Mouse (Mus musculus): ENCODE data around the gene Rnf168. TPM values are rescaled to one million over a fixed set of nuclear protein-coding genes. Genes with fewer than 3 reads are reported as not detected.
A peak's percentile ranks its signal among the peaks of the same experiment; 100 is the strongest.
"Not testable (repeated sequence)": the region's sequence is repeated elsewhere in the genome, so short reads cannot be mapped to it uniquely, and the experiment has no call there.

The Rnf168 gene
- 19.7 and 20.8 TPM in 2 replicates for polyA plus RNA-seq (2014; fragmentation: Nextera tagmentation; extraction: Ambion mirVana)

DNA sequence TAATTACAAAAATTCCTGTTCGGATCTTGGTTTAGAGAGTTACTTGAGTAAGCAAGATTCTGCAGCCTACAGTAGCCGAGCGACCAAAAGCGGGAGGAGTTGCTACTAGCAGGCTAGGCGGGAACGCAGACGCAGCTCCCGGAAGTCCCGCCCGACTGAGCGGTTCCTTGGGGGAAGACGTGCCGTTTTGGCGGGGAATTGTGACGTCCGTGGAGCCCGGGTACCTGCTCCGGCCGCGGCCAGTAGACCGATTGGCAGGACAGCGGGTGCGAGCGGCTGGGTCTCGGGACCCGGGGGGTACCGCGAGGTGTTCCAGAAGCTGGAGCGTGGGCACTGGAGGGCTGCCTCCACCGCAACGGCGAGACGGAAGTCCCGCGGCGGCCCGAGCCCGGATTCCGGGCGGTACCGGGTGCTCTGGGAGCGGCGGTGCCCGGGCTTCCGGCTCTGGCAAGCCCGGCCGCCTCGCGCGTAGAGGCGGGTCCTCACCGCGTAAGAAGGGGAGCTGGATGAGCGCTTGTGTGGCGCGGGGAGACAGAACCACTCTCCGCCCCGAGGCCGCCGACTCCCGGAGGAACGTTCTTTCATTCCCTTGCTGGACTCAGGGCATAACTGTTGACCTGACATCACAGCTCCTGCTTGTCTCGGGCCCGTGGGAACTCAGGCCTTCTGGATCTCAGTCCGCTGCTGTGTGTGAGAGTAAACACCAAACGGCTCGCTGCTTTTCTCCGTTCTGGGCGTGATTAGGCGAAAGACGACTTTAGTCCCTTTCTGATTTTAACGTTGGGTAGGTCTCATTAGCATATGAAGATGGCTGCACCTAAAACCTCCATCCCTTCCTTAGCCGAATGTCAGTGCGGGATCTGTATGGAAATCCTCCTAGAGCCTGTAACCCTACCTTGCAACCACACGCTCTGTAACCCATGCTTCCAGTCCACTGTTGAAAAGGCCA lies at the start of gene Rnf168:
Gene Rnf168 (plus strand): TSS at position 152 of the 949 bp plus-strand sequence.
- Histone ChIP-seq H3K36me3 (ENCODE audit: control insufficient read depth, insufficient read depth, low read length) (peaks cover 12% of the 10 kb centered on the region), H3K4me3 (ENCODE audit: low read depth, low read length) (peak within 1 kb of the TSS; percentile 77), H3K4me1 (replicated peaks; ENCODE audit: control insufficient read depth, insufficient read depth, low read length) (peaks cover 13% of the 10 kb centered on the region; the same call in 1 of the 2 replicates), H3K27me3 (replicated peaks; ENCODE audit: control insufficient read depth, insufficient read depth, low read length) (no peaks in the 10 kb centered on the region), H3K27ac (ENCODE audit: low read depth, low read length) (peak within 1 kb of the TSS; percentile 98), H3K9me3 (ENCODE audit: control insufficient read depth, low read length) (peaks cover 7% of the 10 kb centered on the region; the same call in 1 of the 2 replicates), H3K4me2 (peak within 1 kb of the TSS; percentile 72), H3K9ac (ENCODE audit: low read depth, low read length) (peak within 1 kb of the TSS; percentile 96)
- peak; percentile 94 for ATAC-seq (replicated peaks; ENCODE audit: low FRiP score)
- DNase-seq (ENCODE audit: low spot score) = peak; percentile 91
- under 1% methylated on average over 75 of the region's 75 CpGs for whole genome bisulfite sequencing

DNA sequence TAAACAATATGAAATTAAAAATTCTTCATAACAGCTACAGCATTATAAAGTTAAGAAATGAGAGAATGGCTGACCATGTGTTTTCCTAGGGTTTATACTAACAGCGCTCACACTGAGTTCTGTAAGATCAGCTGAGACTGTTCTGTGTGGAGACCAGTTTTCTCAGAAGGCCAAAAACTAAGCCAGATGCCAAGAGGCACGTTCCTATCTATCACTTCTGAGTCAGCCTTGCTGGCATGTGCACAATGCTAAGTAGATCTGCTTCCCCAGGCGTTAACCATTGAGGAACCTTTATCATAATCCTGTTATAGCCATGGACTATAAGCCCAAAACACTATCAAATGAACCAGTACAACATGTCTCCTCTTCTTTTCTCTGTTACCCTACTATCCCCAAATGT lies 45.2 kb upstream of the Rnf168 start:
- not testable (repeated sequence) for H3K36me3 ChIP-seq (ENCODE audit: control insufficient read depth, insufficient read depth, low read length); ATAC-seq (replicated peaks; ENCODE audit: low FRiP score); H3K4me2 ChIP-seq; H3K9me3 ChIP-seq (ENCODE audit: control insufficient read depth, low read length); H3K9ac ChIP-seq (ENCODE audit: low read depth, low read length); H3K4me3 ChIP-seq (ENCODE audit: low read depth, low read length); H3K4me1 ChIP-seq (replicated peaks; ENCODE audit: control insufficient read depth, insufficient read depth, low read length); H3K27ac ChIP-seq (ENCODE audit: low read depth, low read length); DNase-seq (ENCODE audit: low spot score); H3K27me3 ChIP-seq (replicated peaks; ENCODE audit: control insufficient read depth, insufficient read depth, low read length)
- 80% methylated on average over 3 of the region's 3 CpGs for WGBS

DNA sequence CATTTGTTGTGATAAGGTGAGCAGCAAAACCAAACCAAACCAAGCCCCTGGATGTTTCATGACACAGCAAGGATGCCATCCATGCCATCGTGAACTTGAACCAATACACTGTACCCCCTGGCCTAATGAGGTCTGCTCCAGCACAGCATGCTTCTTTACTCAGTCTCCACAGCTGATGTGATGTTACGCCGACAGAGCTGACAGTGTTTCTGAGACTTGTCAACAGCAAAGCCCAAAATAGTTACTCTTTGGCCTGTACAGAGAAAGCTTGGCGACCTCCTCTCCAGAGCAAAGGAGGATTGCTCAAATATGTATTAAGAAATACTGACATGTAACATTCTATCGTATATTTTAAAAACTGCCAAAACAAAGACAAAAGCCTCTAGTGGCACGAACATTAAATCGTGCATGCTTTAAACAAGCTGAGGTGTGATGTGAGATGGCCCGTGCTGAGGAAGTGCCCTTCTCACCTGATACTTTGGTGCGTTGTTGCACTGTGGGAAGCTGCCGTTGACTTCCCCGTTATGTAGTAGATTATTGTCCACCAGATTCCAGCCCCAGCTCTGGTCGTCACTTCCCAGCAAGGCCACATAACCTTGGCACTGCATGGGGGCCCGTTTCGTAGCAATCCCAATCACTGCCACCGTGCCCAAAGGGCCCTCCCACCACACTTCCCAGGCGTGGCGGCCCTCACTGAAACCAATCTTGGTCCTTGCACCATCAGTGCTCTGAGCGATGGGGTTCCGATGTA lies 39.2 kb upstream of the Rnf168 start:
- Histone ChIP-seq H3K27ac (ENCODE audit: low read depth, low read length) (no peak overlapping the region), H3K4me2 (no peak overlapping the region), H3K9ac (ENCODE audit: low read depth, low read length) (no peak overlapping the region), H3K9me3 (ENCODE audit: control insufficient read depth, low read length) (no peaks in the 10 kb centered on the region), H3K4me1 (replicated peaks; ENCODE audit: control insufficient read depth, insufficient read depth, low read length) (no peaks in the 10 kb centered on the region), H3K27me3 (replicated peaks; ENCODE audit: control insufficient read depth, insufficient read depth, low read length) (no peaks in the 10 kb centered on the region), H3K36me3 (ENCODE audit: control insufficient read depth, insufficient read depth, low read length) (peaks cover 9% of the 10 kb centered on the region; the same call in 1 of the 2 replicates), H3K4me3 (ENCODE audit: low read depth, low read length) (no peak overlapping the region)
- ATAC-seq (replicated peaks; ENCODE audit: low FRiP score) (no peak), DNase-seq (ENCODE audit: low spot score) (no peak)
- 90% methylated on average over 19 of the region's 19 CpGs for WGBS

DNA sequence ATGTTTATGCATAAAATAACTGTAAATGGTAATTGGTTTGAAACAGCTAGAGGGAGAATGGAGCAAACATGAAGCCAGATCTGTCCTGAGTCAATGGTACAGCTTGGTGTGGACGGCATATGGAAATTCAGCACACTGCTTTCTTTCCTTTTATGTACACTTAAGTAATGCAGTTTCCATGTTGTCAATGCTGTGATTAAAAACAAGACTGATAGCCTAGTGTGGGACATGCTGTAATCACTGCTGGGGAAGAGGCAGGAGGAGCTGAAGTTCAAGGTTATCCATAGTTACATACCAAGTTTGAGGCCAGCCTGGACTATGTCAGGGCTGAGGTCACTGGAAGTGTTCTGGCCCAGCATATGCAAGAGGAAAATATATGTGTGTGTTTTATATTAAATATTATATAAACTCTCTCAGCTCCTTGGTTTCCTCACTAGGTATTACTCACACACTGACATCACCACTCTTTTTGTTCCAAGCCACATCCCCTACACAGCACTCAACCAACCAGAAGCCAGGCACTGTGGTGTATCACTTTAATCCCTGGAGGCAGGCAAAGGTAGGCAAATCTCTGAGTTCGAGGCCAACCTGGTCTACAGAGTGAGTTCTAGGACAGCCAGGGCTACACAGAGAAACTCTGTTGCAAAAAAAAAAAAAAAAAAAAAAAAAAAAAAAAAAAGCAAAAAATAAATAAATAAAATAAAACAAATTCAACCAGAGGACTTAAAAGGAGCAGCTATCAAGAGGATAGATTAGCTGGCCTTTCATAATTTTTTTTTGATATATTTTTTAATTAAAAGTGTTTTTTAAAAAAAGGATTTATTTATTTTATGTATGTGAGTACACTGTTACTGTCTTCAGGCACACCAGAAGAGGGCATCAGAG lies 37.6 kb upstream of the Rnf168 start:
- H3K36me3 ChIP-seq (ENCODE audit: control insufficient read depth, insufficient read depth, low read length) = peaks cover 9% of the 10 kb centered on the region; the same call in 1 of the 2 replicates
- DNase-seq (ENCODE audit: low spot score) = no peak
- no peaks in the 10 kb centered on the region for H3K27me3 ChIP-seq (replicated peaks; ENCODE audit: control insufficient read depth, insufficient read depth, low read length)

DNA sequence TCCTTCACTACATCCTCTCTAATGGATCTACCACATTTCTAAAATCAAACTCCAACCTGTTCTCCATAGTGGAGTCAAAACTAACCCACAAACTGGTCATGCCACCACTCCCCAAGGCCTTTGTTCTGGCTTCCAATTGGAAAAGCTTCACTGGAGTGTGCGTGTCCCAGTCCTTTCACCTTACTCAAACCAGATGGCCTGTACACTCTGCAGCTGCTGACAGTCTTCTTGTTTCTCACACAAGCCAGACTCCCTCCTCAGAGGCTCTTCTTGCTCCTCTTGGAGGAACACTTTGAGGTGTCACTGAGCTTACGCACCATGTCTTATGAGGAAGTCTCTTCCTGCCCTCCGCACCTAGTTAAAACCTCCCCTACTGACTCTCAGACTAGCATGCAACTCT lies 33.4 kb upstream of the Rnf168 start:
- peaks cover 3% of the 10 kb centered on the region; the same call in 1 of the 2 replicates for H3K4me1 ChIP-seq (replicated peaks; ENCODE audit: control insufficient read depth, insufficient read depth, low read length)
- no peaks in the 10 kb centered on the region for H3K9me3 ChIP-seq (ENCODE audit: control insufficient read depth, low read length)
- no peaks in the 10 kb centered on the region for H3K27me3 ChIP-seq (replicated peaks; ENCODE audit: control insufficient read depth, insufficient read depth, low read length)
- H3K36me3 ChIP-seq (ENCODE audit: control insufficient read depth, insufficient read depth, low read length) = no peaks in the 10 kb centered on the region
- 82% methylated on average over 3 of the region's 3 CpGs for WGBS
- no peak overlapping the region for H3K4me3 ChIP-seq (ENCODE audit: low read depth, low read length)
- no peak for DNase-seq (ENCODE audit: low spot score)
- no peak overlapping the region for H3K9ac ChIP-seq (ENCODE audit: low read depth, low read length)
- H3K27ac ChIP-seq (ENCODE audit: low read depth, low read length) = no peak overlapping the region
- ATAC-seq (replicated peaks; ENCODE audit: low FRiP score) = no peak
- H3K4me2 ChIP-seq = peak overlapping the region; percentile 13; the same call in 1 of the 2 replicates

More for the DNA sequence above, 37.6 kb upstream of the Rnf168 start:
- ATAC-seq (replicated peaks; ENCODE audit: low FRiP score) = no peak
- no peaks in the 10 kb centered on the region for H3K9me3 ChIP-seq (ENCODE audit: control insufficient read depth, low read length)
- no peak overlapping the region for H3K4me2 ChIP-seq
- WGBS = 84% methylated on average over 2 of the region's 2 CpGs
- H3K4me3 ChIP-seq (ENCODE audit: low read depth, low read length) = no peak overlapping the region
- no peak overlapping the region for H3K27ac ChIP-seq (ENCODE audit: low read depth, low read length)
- no peaks in the 10 kb centered on the region; the same call in 1 of the 2 replicates for H3K4me1 ChIP-seq (replicated peaks; ENCODE audit: control insufficient read depth, insufficient read depth, low read length)
- no peak overlapping the region for H3K9ac ChIP-seq (ENCODE audit: low read depth, low read length)

DNA sequence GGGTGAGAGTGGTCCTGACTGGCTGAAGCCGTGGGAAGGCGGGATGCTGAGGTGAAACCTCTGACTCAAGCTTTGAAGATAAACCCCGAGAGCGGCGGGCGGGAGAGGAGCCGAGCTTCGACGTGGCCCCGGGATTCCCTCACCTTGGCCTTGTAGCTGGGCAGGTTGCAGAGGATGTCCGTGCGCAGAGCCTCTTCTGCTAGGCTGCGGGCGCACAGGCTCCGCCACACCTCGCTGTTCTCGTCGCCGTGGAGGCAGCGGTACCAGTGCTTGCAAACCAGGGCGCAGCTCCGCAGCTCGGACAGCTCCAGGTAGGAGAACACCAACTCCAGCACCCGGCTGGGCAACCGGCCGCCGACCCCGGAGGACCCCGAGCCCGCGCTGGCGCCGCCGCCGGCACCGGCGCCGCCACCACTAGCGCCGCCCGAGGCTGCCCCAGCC lies 30.9 kb upstream of the Rnf168 start:
- peaks cover 3% of the 10 kb centered on the region; the same call in 1 of the 2 replicates for H3K4me1 ChIP-seq (replicated peaks; ENCODE audit: control insufficient read depth, insufficient read depth, low read length)
- H3K4me2 ChIP-seq = peak overlapping the region; percentile 87
- WGBS = 0% methylated on average over 39 of the region's 41 CpGs
- H3K9ac ChIP-seq (ENCODE audit: low read depth, low read length) = peak overlapping the region; percentile 91
- peak overlapping the region; percentile 92 for H3K4me3 ChIP-seq (ENCODE audit: low read depth, low read length)
- DNase-seq (ENCODE audit: low spot score) (peak; percentile 79), ATAC-seq (replicated peaks; ENCODE audit: low FRiP score) (peak; percentile 44)
- peak overlapping the region; percentile 97 for H3K27ac ChIP-seq (ENCODE audit: low read depth, low read length)
- no peaks in the 10 kb centered on the region for H3K9me3 ChIP-seq (ENCODE audit: control insufficient read depth, low read length)
- no peaks in the 10 kb centered on the region for H3K27me3 ChIP-seq (replicated peaks; ENCODE audit: control insufficient read depth, insufficient read depth, low read length)
- H3K36me3 ChIP-seq (ENCODE audit: control insufficient read depth, insufficient read depth, low read length) = no peaks in the 10 kb centered on the region

DNA sequence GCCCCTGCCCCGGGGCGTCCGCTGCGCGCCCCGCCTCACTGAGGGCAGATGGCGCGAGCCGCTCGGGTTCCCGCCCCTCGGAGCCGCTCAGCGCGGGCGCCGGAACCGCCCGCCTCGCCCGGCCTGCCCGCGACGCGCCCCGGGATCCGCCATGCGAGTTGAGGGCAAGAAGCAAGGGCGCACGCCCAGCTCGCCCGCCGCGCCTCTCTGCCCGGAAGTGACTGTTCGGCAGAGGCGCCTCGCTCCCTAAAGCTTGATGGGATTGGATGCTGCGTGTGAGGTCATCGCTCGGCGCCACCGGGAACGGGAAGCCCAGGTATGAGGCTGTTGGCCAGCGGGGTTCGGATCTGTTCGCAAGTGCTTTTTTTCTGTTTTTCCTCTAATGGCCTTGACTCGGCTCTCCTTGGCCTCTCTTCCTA lies 30.3 kb upstream of the Rnf168 start, which contains the start of the genes Fbxo45 and Wdr53:
Gene Fbxo45 (minus strand): TSS at position 207 of the 419 bp plus-strand sequence.
Gene Wdr53 (plus strand): TSS at position 276 of the 419 bp plus-strand sequence.
- ATAC-seq (replicated peaks; ENCODE audit: low FRiP score) (peak; percentile 98), DNase-seq (ENCODE audit: low spot score) (peak; percentile 96)
- under 1% methylated on average over 48 of the region's 48 CpGs for WGBS
- Histone ChIP-seq H3K36me3 (ENCODE audit: control insufficient read depth, insufficient read depth, low read length) (no peaks in the 10 kb centered on the region; the same call in 1 of the 2 replicates), H3K4me3 (ENCODE audit: low read depth, low read length) (peak within 1 kb of the TSS; percentile 92), H3K4me2 (peak within 1 kb of the TSS; percentile 87), H3K27ac (ENCODE audit: low read depth, low read length) (peak within 1 kb of the TSS; percentile 97), H3K9me3 (ENCODE audit: control insufficient read depth, low read length) (no peaks in the 10 kb centered on the region), H3K27me3 (replicated peaks; ENCODE audit: control insufficient read depth, insufficient read depth, low read length) (no peaks in the 10 kb centered on the region), H3K9ac (ENCODE audit: low read depth, low read length) (peak within 1 kb of the TSS; percentile 91), H3K4me1 (replicated peaks; ENCODE audit: control insufficient read depth, insufficient read depth, low read length) (peaks cover 3% of the 10 kb centered on the region; the same call in 1 of the 2 replicates)

Data from liver, embryonic 11.5 days (tissue).